Mouse (Mus musculus) gastrocnemius, postnatal 36 days (tissue): ENCODE data around the gene Cops7b. TPM values are rescaled to one million over a fixed set of nuclear protein-coding genes. Genes with fewer than 3 reads are reported as not detected.

Source experiments
- DNase-seq, 2 experiments: peaks; one replicate each; pipeline ENCODE4 v3.0.0; 2022
- intact Hi-C: fragments of 180-260 bp; cut with DNase I; formaldehyde crosslinking; loops from one replicate; pipeline ENCODE4 v1.15.1; 2025
- total RNA-seq, 2 experiments: library from RNA; stranded (reverse); gene quantifications; 2 replicates each; pipeline ENCODE4 v1.2.3; 2021

Cops7b gene
- total RNA-seq, 2 experiments from 2014 or later = 7.8 to 9.1 TPM

DNA sequence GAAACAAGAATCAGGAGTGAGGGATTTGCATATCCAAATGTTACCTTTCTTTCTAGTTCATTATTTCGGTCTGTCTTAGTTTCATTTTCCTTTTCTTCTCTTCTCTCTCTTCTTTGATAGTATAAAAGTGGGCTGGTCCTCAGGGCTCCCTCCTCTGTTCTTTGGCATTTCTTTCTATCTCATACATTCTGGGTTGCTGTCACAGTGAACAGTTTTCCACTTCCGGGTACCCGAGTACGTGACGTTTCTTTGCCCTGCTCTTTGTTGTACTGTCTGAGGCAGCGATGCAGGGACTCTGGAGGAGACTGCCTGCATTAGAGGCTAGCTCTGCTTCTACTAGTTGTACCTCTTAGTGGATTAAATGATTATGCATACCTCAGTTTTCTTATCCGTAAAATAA is 11.8 kb downstream of the Cops7b start:
- intact Hi-C loops = no loop called here
- DNase-seq = no peak

DNA sequence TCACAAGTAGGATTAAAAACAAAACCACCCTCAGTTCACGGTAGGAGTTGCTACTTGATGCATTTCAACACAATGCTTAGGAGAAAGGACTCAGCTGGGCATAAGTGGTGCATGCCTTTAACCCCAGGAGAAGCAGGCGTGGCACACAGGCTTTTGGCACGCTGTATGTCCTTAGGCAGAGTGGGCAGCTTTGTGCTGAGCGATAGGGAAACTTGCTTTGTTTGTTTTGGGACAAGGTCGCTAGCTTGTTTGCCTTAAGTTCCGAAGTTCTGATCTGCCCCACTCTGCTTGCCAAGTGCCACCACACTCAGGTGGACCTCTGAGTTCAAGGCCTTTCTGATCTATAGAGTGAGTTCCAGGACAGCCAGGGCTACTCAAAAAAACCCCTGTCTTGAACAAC is 12.6 kb downstream of the Cops7b start:
- intact Hi-C loops = no loop called here

GRCm38 (mm10) chr1:86596512-86596911 is 13.8 kb downstream of the Cops7b start:
- DNase-seq = no peak
- intact Hi-C loops = no loop called here

More for the DNA sequence above, 12.6 kb downstream of the Cops7b start:
- no peak for DNase-seq

- intact Hi-C loops = no loop called here
- DNase-seq = no peak
Observed at GRCm38 (mm10) chr1:86598516-86598915, 15.8 kb downstream of the Cops7b start.

- intact Hi-C loops = no loop called here
- no peak for DNase-seq
Observed at GRCm38 (mm10) chr1:86600117-86600516, 17.4 kb downstream of the Cops7b start.

GRCm38 (mm10) chr1:86610954-86611353 is 28.2 kb downstream of the Cops7b start:
- no peak for DNase-seq
- intact Hi-C loops = loop anchor here (10.0 kb wide), 1 partner anchor 574 kb away; the partner anchor contains the start of gene Prss56

DNA sequence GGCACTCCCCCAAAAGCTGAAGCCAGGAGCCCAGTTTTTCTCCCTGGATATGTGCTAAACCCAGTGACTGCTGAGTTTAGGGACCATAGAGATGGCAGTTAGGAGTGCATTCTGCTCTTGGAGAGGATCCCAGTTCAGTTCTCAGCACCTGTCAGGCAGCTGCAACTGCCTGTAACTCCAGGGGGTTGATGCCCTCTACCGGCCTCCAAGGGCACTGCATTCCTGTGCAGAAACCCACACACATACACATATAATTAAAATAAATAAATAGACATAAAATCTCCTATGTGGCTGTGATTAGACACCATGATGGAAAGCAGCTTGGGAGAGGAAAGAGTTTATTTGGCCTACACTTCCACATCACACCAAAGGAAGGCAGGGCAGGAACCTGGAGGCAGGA is 29.4 kb downstream of the Cops7b start:
- intact Hi-C loops = loop anchor here (10.0 kb wide), 1 partner anchor 573 kb away; the partner anchor contains the start of gene Prss56
- DNase-seq = no peak

- intact Hi-C loops = loop anchor here (10.0 kb wide), 1 partner anchor 571 kb away; the partner anchor contains the start of gene Prss56
- no peak for DNase-seq
Observed at GRCm38 (mm10) chr1:86614269-86614668, 31.6 kb downstream of the Cops7b start.

DNA sequence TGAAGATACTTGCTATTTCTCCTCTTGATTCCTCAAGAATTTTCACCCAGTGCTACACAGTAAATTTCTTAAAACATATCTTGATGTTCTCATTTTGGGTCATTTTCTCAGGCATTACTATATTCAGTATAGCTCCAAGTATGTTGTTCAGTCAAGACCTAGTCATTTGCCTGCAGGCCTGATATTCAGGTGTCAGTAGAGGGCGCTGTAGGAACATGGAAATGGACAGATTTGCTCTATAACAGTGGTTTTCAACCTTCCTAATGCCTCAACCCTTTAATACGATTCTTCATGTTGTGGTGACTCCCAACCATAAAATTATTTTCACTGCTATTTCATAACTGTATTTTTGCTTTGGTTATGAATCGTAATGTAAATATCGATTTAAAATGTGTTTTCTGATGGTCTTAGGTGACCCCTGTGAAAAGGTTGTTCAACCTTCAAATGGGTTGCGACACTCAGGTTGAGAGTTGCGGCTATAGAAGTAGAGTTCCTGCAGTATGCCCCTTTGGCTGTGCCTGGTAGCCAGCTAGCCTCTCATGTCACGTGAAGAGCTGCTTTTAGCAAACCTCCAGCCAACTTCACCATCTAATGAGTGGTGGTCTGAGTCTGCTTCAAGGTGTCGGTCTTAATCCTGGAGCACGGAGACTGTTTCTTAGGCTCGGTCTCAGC is 35.9 kb downstream of the Cops7b start:
- DNase-seq = peak in 1 of 2 experiments; percentile 61
- intact Hi-C loops = loop anchor here (10.0 kb wide), 1 partner anchor 566 kb away; the partner anchor contains the start of gene Prss56

DNA sequence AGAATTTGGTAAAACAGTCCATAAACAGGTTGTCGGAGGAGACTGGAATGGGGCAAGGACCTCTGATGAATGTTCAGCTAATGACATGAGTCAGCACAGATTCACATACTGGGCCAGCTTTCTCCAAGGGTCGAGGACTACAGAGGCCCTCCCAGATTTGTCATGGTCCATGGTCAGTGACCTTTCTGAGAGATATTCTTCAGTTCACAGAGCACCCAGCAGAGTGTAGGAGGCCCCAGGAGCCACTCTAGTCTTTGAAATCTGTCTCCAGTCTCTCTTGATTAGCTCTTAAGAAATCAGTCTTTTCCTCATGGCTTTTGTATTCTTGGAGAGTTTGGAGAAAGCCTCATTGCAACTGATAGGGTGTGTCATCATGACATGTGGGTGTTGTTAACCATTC is 39.6 kb downstream of the Cops7b start:
- DNase-seq = no peak
- intact Hi-C loops = no loop called here

DNA sequence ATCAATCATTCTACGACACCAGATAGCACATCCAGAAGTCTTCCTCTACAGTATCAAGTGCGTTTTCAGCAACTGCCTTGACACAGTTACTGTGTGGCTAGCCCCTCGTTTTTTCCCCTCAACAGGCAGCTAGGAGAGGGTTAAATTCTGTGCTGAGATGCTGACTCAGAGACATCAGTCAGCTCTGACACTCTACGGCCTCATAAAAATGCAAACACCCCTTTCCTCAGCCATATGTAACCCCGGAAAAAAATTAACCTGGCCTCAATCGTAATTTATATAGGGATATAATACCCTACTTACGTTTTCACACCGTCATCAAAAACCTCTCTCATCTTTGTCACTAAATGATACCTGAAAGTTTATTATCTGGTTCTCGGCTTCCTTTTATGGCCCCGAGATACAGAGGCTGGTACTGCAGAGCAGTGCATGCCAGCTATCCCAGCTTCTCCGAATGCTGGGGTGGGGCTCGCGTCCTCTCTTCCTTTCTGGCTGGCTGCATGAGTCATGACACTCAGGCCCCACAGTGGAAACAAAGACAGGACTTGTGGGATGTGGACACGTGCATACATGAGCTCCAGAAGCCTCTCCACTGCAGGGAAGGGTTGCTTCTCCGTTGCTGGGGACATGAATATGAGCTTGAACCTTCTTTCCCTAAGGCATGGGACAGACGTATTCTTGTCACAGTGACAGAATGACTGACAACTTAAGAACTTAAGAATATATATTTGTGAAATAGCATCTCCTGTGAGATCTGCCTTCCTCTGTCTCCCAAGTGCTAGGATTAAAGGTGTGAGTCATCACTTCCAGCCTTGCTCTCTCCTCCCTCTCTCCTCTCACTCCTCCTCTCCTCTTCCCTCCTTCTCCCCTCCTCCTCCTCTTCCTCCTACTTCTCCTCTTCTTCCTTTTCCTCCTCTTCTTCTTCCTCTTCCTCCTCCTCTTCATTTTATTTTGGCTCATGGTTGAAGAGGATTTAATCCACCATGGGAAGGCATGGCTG is 40.6 kb downstream of the Cops7b start:
- intact Hi-C loops = no loop called here
- DNase-seq = no peak

DNA sequence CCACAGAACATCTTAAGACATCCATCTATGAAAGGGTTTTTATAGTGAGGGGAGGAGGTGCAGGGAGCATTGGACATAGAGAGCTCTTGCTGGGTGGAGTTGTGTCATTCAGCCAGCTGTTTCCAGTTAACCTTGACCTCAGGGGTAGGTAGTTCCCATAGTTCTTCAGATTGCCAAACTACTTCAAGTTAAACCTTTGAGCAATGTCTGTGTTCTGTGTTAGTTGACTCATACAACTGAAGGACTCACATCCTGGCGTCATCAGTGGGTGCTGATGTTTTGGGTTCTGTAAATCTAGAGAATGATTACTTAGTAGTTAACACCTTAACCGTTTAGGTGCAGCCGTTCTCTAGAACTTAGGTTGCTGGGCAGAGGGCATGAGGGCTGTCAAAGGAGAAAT is 45.6 kb downstream of the Cops7b start:
- DNase-seq = no peak
- intact Hi-C loops = no loop called here

- intact Hi-C loops = no loop called here
- no peak for DNase-seq
Observed at GRCm38 (mm10) chr1:86629936-86630335, 47.2 kb downstream of the Cops7b start.

- intact Hi-C loops = no loop called here
- DNase-seq = no peak
Observed at GRCm38 (mm10) chr1:86630527-86630926, 47.8 kb downstream of the Cops7b start.

GRCm38 (mm10) chr1:86632732-86633380 is 50.2 kb downstream of the Cops7b start:
- no peak for DNase-seq
- intact Hi-C loops = no loop called here

DNA sequence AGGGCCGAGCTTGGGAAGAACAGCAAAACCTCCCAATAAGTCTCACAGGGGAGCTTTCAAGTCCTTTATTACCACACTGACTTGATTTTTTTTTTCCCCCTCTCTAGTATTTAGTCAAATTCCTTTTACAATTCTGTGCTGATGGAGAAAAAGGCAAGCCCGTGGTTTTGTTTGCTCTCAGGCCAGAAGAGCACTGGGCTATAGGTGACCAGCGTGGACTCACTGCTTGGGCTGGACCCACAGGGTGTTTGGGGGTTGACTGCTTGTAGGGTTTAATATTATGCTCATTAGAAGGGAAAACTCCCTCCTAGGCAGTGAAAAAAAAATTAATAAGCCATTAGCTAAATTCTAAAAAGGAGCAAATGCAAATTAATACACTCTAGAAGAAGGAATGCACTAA is 50.7 kb downstream of the Cops7b start:
- no peak for DNase-seq
- intact Hi-C loops = no loop called here

DNA sequence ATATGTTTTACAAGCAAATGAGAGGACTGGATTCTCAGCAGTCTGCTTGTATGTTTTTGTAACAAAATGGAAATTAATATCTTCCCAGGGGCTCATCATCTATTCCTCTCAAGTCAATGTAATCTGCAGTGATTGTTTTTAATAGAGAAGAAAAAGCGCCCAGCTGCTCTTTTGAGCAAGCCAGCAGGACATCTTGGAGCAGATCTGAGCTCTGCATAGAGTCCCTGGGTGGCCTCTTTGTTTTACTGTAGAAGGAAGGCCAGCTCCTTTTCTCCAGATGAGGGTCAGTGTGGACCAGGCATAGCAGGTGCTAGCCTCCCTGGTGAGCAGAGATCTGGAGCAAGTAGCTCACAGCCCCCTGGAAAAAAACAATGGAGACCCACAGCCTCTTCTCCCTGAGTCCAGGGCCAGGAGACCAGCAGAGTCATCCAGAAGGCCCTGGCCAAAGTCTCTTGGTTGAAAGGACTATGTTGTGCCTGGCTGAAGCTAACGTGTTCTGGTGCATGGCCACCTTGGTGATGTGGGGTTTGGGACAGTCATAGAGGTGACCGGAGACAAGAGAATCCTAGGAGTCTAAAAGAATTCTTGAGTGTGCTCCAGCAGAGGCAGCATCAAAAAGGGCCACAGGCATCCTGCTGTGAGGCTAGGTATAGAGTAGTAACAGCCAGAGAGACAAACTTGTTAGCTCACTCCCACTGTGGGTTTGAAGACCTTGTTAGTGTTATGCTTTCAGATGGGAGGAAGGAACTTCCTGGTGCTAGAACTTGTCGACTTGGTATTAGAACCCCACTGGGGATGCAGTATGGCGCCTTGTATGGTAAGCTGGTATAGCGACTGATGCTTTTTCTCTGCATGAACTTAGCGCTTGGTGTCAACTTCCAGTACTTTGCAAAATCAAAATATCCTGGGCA is 51.4 kb downstream of the Cops7b start:
- DNase-seq = no peak
- intact Hi-C loops = no loop called here

DNA sequence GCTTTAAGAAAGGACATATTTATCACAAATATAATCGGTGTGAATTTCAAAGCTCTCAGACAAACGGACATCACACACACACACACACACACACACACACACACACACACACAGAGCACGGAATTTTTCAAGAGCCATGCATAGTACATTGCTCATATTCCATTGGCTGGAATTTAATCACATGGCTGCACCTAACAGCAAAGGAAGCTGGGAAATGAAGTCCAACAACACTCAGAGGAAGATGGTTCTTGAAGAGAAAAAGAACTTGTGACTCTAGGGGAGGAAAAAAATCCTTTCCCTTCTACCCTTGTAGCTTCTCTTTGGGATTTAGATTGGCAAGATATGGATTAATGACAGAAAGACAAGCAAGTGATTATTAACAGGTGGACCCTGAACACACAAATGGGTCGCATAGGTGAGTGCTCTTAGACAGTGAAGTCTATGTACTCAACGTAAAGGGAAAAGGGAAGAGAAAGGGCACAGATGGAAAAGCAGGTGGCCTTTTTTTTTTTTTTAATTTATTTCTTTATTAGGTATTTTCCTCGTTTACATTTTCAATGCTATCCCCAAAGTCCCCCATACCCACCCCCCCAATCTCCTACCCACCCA is 52.2 kb downstream of the Cops7b start:
- DNase-seq = no peak
- intact Hi-C loops = no loop called here

DNA sequence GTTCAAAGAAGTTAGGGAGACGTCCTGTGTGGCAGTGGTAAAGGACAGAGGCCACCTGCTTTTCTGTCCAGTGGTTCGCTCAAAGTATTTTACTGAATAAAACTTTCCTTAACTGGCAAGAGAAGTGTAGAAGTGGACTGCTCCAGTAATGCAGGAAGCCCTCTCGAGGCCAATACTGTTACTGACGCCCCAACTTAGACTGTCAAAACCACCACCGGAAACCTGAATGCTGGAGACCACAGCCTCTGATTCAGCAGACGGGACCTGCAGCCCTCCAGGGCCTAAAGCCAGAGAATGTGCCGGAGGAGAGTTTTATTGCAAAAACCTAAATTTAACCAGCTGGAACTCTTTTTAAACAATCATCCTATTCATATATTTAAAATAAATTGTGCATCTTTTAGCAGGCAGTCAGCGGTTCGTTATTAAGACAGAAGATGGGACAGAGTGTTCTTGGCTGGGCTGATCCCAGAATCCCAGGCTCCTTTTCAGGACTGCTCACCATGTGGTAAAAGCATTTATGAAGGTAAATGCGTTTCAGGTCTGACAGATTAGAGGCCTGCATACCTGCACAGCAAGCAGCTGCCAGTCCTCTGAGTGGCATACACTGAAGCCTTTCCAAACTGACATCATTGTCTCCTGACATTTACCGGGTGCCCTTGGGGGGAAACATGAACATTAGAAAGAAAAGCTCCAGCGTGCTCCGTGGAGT is 60.6 kb downstream of the Cops7b start:
- intact Hi-C loops = no loop called here
- no peak for DNase-seq
